Mouse (Mus musculus): ENCODE results near the gene Epha4. TPM values are rescaled to one million over a fixed set of nuclear protein-coding genes. Genes with fewer than 3 reads are reported as not detected.

Gene Epha4
- total and polyA plus RNA-seq, 2 experiments from 2014 or later, result 26.6 to 66.6 TPM

DNA sequence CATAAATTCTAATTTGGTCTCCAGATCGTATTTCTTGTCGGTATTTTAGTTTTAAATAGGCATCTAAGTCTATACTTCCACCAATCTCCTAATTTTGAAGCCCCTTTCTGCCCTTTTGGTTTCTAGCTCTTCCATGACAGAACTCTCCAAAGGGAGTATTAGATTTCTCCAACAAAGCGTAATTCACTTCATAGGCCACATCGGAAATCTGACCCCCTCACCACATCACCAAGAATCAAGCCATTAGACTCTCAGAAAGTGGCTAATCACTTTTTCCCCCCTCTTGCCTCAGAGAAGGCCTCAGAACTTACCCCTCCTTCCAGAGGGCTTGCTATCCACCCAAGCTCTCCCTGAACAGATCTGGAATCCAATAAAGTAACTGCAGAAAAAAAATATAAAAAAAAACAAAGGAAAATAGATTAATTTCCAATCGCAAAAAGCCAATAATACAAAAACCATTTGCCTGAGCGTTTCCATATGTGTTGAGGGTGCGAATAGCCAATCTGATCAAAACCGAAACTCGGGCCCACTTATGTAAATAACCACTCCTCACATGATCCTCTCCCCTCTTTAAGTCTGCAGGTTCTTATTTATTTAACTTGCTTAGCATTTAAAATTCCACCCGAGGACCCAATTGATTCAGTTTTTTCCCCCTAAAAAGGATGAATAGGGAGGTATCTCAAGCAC lies 3.4 kb downstream of the Epha4 start:
- TF ChIP-seq CTCF (IDR thresholded peaks at IDR 0.05), result no peak
- peak overlapping the region; percentile 79 for H3K4me2 ChIP-seq (ENCODE audit: low read depth, low read length, poor library complexity, severe bottlenecking)
- H3K4me3 ChIP-seq (ENCODE audit: low read depth, low read length), result peak overlapping the region; percentile 61
- peak overlapping the region; percentile 73; the same call in 1 of the 2 replicates for H3K9ac ChIP-seq (replicated peaks; ENCODE audit: low read length, poor library complexity, severe bottlenecking)
- peaks cover 6% of the 10 kb centered on the region; the same call in 1 of the 2 replicates for H3K4me1 ChIP-seq (ENCODE audit: insufficient read depth, low read length)
- no peak for DNase-seq (ENCODE audit: low spot score)
- peak overlapping the region; percentile 84 for H3K27ac ChIP-seq (ENCODE audit: low read depth, low read length)
- H3K9me3 ChIP-seq (ENCODE audit: low read length), result no peaks in the 10 kb centered on the region
- no peaks in the 10 kb centered on the region for H3K27me3 ChIP-seq (ENCODE audit: insufficient read depth, low read length)
- no peaks in the 10 kb centered on the region for H3K36me3 ChIP-seq (ENCODE audit: insufficient read depth, low read length)
- ATAC-seq (ENCODE audit: low FRiP score), result no peak
- 49% methylated on average over 10 of the region's 10 CpGs for WGBS

DNA sequence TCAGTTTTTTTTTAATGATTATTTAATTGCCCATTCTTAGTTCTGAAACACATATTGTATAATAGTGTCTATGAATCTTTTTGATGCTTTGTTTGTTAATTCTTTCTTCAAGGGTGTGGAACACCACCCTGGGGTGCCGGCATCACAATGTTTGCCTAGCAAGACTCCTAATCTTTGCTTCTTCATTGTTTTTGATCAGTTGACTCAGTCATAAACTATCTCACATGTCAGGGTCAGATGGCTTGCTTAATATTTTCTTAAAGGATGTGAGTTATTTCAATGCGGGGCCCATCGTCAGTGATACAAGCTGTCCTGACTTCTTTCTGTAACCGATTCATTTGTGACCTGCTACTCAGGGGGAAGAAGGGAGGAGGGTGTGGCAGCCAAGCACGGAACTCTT lies 4.3 kb downstream of the Epha4 start:
- peak overlapping the region; percentile 13; the same call in 1 of the 2 replicates for H3K4me3 ChIP-seq (ENCODE audit: low read depth, low read length)
- no peak overlapping the region for H3K27ac ChIP-seq (ENCODE audit: low read depth, low read length)
- no peak for ATAC-seq (ENCODE audit: low FRiP score)
- WGBS, result 66% methylated on average over 5 of the region's 5 CpGs
- no peak for DNase-seq (ENCODE audit: low spot score)
- TF ChIP-seq CTCF (IDR thresholded peaks at IDR 0.05), result no peak
- H3K4me2 ChIP-seq (ENCODE audit: low read depth, low read length, poor library complexity, severe bottlenecking), result peak overlapping the region; percentile 79
- H3K27me3 ChIP-seq (ENCODE audit: insufficient read depth, low read length), result no peaks in the 10 kb centered on the region
- H3K4me1 ChIP-seq (ENCODE audit: insufficient read depth, low read length), result 0 out of 2 replicates have a peak, but pooled peaks cover under 1% of the 10 kb centered on the region
- H3K9me3 ChIP-seq (ENCODE audit: low read length), result no peaks in the 10 kb centered on the region
- no peak overlapping the region for H3K9ac ChIP-seq (replicated peaks; ENCODE audit: low read length, poor library complexity, severe bottlenecking)
- no peaks in the 10 kb centered on the region for H3K36me3 ChIP-seq (ENCODE audit: insufficient read depth, low read length)

DNA sequence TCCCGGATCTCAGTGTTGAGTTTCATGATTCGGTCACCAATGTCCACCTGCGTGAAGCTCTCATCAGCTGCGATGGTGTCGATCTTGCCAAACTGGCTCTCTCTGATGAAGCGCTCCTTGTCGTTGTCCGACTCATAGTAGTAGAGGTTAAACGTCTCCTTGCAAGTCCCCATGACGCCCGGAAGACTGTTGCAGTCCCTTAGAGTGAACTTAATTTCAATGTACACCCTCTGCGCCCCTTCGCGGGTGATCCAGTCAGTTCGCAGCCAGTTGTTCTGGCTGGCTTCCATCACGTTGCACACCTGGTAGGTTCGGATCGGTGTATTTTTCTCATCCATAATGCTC lies 8.1 kb downstream of the Epha4 start:
- WGBS, result 82% methylated on average over 18 of the region's 18 CpGs
- H3K9ac ChIP-seq (replicated peaks; ENCODE audit: low read length, poor library complexity, severe bottlenecking), result no peak overlapping the region
- no peak for TF ChIP-seq CTCF (IDR thresholded peaks at IDR 0.05)
- H3K36me3 ChIP-seq (ENCODE audit: insufficient read depth, low read length), result no peaks in the 10 kb centered on the region
- no peaks in the 10 kb centered on the region for H3K9me3 ChIP-seq (ENCODE audit: low read length)
- H3K4me2 ChIP-seq (ENCODE audit: low read depth, low read length, poor library complexity, severe bottlenecking), result peak overlapping the region; percentile 49; the same call in 1 of the 2 replicates
- ATAC-seq (ENCODE audit: low FRiP score) (no peak), DNase-seq (ENCODE audit: low spot score) (no peak)
- H3K27ac ChIP-seq (ENCODE audit: low read depth, low read length), result no peak overlapping the region
- H3K4me3 ChIP-seq (ENCODE audit: low read depth, low read length), result no peak overlapping the region
- H3K4me1 ChIP-seq (ENCODE audit: insufficient read depth, low read length), result no peaks in the 10 kb centered on the region
- no peaks in the 10 kb centered on the region for H3K27me3 ChIP-seq (ENCODE audit: insufficient read depth, low read length)

GRCm38 (mm10) chr1:77506038-77506855 lies 8.6 kb downstream of the Epha4 start:
- no peak for ATAC-seq (ENCODE audit: low FRiP score)
- H3K4me3 ChIP-seq (ENCODE audit: low read depth, low read length), result peak overlapping the region; percentile 25
- no peak overlapping the region for H3K27ac ChIP-seq (ENCODE audit: low read depth, low read length)
- WGBS, result 33% methylated on average over 21 of the region's 21 CpGs
- no peak for TF ChIP-seq CTCF (IDR thresholded peaks at IDR 0.05)
- H3K27me3 ChIP-seq (ENCODE audit: insufficient read depth, low read length), result no peaks in the 10 kb centered on the region
- H3K4me1 ChIP-seq (ENCODE audit: insufficient read depth, low read length), result no peaks in the 10 kb centered on the region
- H3K9ac ChIP-seq (replicated peaks; ENCODE audit: low read length, poor library complexity, severe bottlenecking), result no peak overlapping the region
- no peaks in the 10 kb centered on the region for H3K9me3 ChIP-seq (ENCODE audit: low read length)
- peak; percentile 69 for DNase-seq (ENCODE audit: low spot score)
- H3K4me2 ChIP-seq (ENCODE audit: low read depth, low read length, poor library complexity, severe bottlenecking), result peak overlapping the region; percentile 49
- H3K36me3 ChIP-seq (ENCODE audit: insufficient read depth, low read length), result no peaks in the 10 kb centered on the region

- Histone ChIP-seq H3K9me3 (ENCODE audit: low read length) (no peaks in the 10 kb centered on the region), H3K36me3 (ENCODE audit: insufficient read depth, low read length) (no peaks in the 10 kb centered on the region), H3K27me3 (ENCODE audit: insufficient read depth, low read length) (no peaks in the 10 kb centered on the region), H3K4me3 (ENCODE audit: low read depth, low read length) (peak overlapping the region; percentile 25; the same call in 1 of the 2 replicates), H3K9ac (replicated peaks; ENCODE audit: low read length, poor library complexity, severe bottlenecking) (no peak overlapping the region), H3K4me1 (ENCODE audit: insufficient read depth, low read length) (no peaks in the 10 kb centered on the region), H3K27ac (ENCODE audit: low read depth, low read length) (no peak overlapping the region), H3K4me2 (ENCODE audit: low read depth, low read length, poor library complexity, severe bottlenecking) (peak overlapping the region; percentile 49)
- TF ChIP-seq CTCF (IDR thresholded peaks at IDR 0.05), result no peak
- 70% methylated on average over 8 of the region's 8 CpGs for WGBS
- DNase-seq (ENCODE audit: low spot score) (no peak), ATAC-seq (ENCODE audit: low FRiP score) (no peak)
Measured at GRCm38 (mm10) chr1:77505263-77505662, 9.6 kb downstream of the Epha4 start.

GRCm38 (mm10) chr1:77504813-77505212 lies 10.1 kb downstream of the Epha4 start:
- Histone ChIP-seq H3K9ac (replicated peaks; ENCODE audit: low read length, poor library complexity, severe bottlenecking) (no peak overlapping the region), H3K36me3 (ENCODE audit: insufficient read depth, low read length) (no peaks in the 10 kb centered on the region), H3K4me2 (ENCODE audit: low read depth, low read length, poor library complexity, severe bottlenecking) (peak overlapping the region; percentile 49; the same call in 1 of the 2 replicates), H3K9me3 (ENCODE audit: low read length) (no peaks in the 10 kb centered on the region), H3K4me1 (ENCODE audit: insufficient read depth, low read length) (no peaks in the 10 kb centered on the region), H3K27me3 (ENCODE audit: insufficient read depth, low read length) (no peaks in the 10 kb centered on the region), H3K4me3 (ENCODE audit: low read depth, low read length) (no peak overlapping the region), H3K27ac (ENCODE audit: low read depth, low read length) (no peak overlapping the region)
- WGBS, result 46% methylated on average over 2 of the region's 2 CpGs
- DNase-seq (ENCODE audit: low spot score) (no peak), ATAC-seq (ENCODE audit: low FRiP score) (no peak)
- no peak for TF ChIP-seq CTCF (IDR thresholded peaks at IDR 0.05)

Measured in midbrain, postnatal 0 days (tissue).